Mouse (Mus musculus) forebrain, embryonic 13.5 days (tissue): ENCODE measurements around the gene Xpr1. TPM values are rescaled to one million over a fixed set of nuclear protein-coding genes. Genes with fewer than 3 reads are reported as not detected.
A peak's percentile ranks its signal among the peaks of the same experiment; 100 is the strongest.

Experiments used
- ATAC-seq: fragments of 200-750 bp; cut with Nextera tagmentation; 2 replicates; pipeline ENCODE4 v1.8.0; 2017
- H3K27ac ChIP-seq: fragments of 300-500 bp; sonication (generic); 2 replicates; pipeline ENCODE4 v1.5.1; 2015; ENCODE audit warnings: inconsistent platforms, mild to moderate bottlenecking, moderate library complexity
- H3K27me3 ChIP-seq: fragments of 300-500 bp; sonication (generic); 2 replicates; pipeline ENCODE4 v1.6.1; 2015; ENCODE audit warnings: mild to moderate bottlenecking, inconsistent platforms
- H3K36me3 ChIP-seq: fragments of 300-500 bp; sonication (generic); 2 replicates; pipeline ENCODE4 v1.6.1; 2015; ENCODE audit warnings: mild to moderate bottlenecking, inconsistent platforms; ENCODE audit not compliant: poor library complexity, severe bottlenecking
- H3K4me1 ChIP-seq: fragments of 300-500 bp; sonication (generic); 2 replicates; pipeline ENCODE4 v1.6.1; 2015; ENCODE audit warnings: inconsistent platforms
- H3K4me2 ChIP-seq: fragments of 300-500 bp; sonication (generic); 2 replicates; pipeline ENCODE4 v1.6.1; 2015; ENCODE audit warnings: inconsistent platforms, mild to moderate bottlenecking, moderate library complexity
- H3K4me3 ChIP-seq: fragments of 300-500 bp; sonication (generic); 2 replicates; pipeline ENCODE4 v1.5.1; 2015; ENCODE audit warnings: mild to moderate bottlenecking, inconsistent platforms
- H3K9ac ChIP-seq: fragments of 300-500 bp; sonication (generic); 2 replicates; pipeline ENCODE4 v1.6.1; 2015; ENCODE audit warnings: mild to moderate bottlenecking, inconsistent platforms
- H3K9me3 ChIP-seq: fragments of 300-500 bp; sonication (generic); replicated peaks from 2 replicates; pipeline ENCODE4 v1.6.1; 2016; ENCODE audit warnings: inconsistent platforms
- WGBS: fragments of 180-500 bp; shearing (Covaris S2); methylation state at CpG from one replicate; pipeline ENCODE4 v1.1.7; 2015; 5-methylcytosine and 5-hydroxymethylcytosine counted together
- polyA plus RNA-seq: library from polyadenylated mRNA; unstranded; fragments of >200 nt; fragmentation: Nextera tagmentation; extraction: Ambion mirVana; gene quantifications from 2 replicates; pipeline ENCODE4 v1.2.1, GENCODE M21; 2015

Gene Xpr1
- polyA plus RNA-seq, 1 experiment from 2014 or later, result 42.8 TPM

DNA sequence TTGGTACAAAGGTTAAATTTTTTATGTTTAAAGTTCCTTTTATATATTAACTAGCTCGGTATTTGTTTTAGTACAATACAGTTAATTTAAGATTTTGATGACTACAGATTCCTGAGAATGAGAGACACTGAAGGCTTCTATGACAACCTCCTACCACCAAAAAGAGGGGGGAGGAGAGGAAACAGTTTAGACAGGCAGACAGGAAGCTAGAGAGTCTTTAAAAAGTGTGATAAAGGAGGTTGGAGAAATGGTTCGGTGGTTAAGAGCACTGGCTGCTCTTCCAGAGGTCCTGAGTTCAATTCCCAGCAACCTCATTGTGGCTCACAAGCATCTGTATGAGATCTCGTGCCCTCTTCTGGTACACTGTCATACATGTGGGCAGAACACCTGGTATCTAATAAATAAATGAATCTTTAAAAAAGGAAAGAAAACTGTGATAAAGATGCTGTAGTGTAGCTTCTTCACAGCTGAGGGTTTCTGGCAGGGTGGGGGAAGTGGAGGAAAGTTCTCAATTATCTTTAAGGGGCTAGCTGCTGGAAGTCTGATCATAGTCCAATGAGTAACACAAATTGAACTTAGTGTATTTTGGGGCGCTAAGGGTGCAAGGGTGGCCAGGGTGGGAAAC lies 55.6 kb downstream of the Xpr1 start:
- Histone ChIP-seq H3K4me2 (no peak overlapping the region), H3K27ac (no peak overlapping the region), H3K4me1 (no peaks in the 10 kb centered on the region), H3K9me3 (no peaks in the 10 kb centered on the region), H3K27me3 (no peaks in the 10 kb centered on the region), H3K9ac (no peak overlapping the region), H3K4me3 (no peak overlapping the region), H3K36me3 (no peaks in the 10 kb centered on the region)
- 93% methylated on average over 4 of the region's 4 CpGs for WGBS
- ATAC-seq, result no peak

DNA sequence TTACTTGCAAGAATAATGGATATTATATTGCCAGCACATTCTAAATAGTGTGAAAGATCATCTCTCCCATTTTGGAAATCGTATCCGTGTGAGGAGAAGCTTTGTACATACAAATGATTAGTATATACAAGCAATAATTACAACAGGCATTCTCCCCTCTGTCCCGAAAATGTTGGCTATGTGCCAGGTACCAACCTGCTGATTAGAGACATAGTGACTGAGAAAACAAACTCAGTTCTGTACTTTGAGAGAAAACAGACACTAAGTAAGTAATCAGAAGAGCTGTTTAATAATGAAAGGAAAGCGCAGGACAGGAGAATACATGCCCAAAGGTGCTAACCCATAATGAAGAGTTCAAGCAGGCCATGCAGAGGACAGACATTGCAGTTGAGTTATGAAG lies 64.1 kb downstream of the Xpr1 start:
- no peak overlapping the region for H3K9ac ChIP-seq
- no peaks in the 10 kb centered on the region for H3K36me3 ChIP-seq
- H3K4me2 ChIP-seq, result no peak overlapping the region
- ATAC-seq, result no peak
- no peak overlapping the region for H3K27ac ChIP-seq
- no peaks in the 10 kb centered on the region for H3K27me3 ChIP-seq
- no peaks in the 10 kb centered on the region for H3K9me3 ChIP-seq
- WGBS, result 59% methylated on average over 4 of the region's 4 CpGs
- H3K4me1 ChIP-seq, result peaks cover 8% of the 10 kb centered on the region; the same call in 1 of the 2 replicates
- H3K4me3 ChIP-seq, result no peak overlapping the region

DNA sequence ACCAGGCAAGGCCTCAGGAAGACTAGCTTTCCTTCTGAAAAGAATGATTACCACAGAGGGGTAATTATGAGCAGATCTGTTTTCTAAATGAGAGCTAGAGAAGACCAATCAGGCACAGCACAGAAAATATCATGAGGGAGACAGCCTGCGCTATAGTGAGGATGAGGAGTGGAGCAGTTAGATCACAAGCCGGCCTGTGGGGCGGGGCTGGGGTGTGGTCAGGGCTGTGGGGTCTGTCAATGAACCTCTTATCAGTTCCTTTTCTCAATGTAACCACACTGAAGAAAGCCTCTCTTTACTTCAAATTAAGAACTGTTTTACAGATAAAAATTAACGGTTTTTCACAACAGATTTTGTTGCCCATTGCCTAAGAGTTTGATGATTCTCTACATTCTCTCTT lies 65.7 kb downstream of the Xpr1 start:
- 81% methylated on average over 4 of the region's 4 CpGs for WGBS
- H3K9ac ChIP-seq, result no peak overlapping the region
- H3K27ac ChIP-seq, result no peak overlapping the region; the same call in 1 of the 2 replicates
- H3K36me3 ChIP-seq, result no peaks in the 10 kb centered on the region
- no peaks in the 10 kb centered on the region for H3K9me3 ChIP-seq
- ATAC-seq, result no peak
- peaks cover 8% of the 10 kb centered on the region; the same call in 1 of the 2 replicates for H3K4me1 ChIP-seq
- H3K4me2 ChIP-seq, result no peak overlapping the region
- no peaks in the 10 kb centered on the region for H3K27me3 ChIP-seq
- H3K4me3 ChIP-seq, result no peak overlapping the region

DNA sequence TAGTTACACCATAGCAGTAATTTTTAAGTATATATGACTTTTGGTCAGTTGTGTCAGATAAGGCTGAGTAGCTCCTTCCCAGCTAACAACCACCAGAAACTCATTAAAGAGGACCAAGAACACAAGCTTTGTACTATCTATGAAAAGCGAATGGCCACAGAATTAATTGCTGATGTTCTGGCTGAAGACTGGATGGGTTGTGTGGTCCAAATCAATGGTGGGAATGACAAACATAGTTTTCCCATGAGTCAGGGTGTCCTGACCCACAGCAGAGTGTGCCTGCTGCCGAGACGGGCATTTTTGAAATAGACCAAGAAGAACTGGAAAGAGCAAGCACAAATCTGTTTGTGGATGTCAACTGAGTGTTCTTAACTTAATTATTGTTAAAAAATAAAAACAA lies 68.7 kb downstream of the Xpr1 start:
- no peak overlapping the region for H3K4me2 ChIP-seq
- no peak overlapping the region for H3K27ac ChIP-seq
- H3K4me3 ChIP-seq, result no peak overlapping the region
- ATAC-seq, result no peak
- peaks cover 4% of the 10 kb centered on the region; the same call in 1 of the 2 replicates for H3K4me1 ChIP-seq
- H3K36me3 ChIP-seq, result peaks cover 8% of the 10 kb centered on the region; the same call in 1 of the 2 replicates
- no peaks in the 10 kb centered on the region for H3K27me3 ChIP-seq
- WGBS, result 71% methylated on average over 3 of the region's 3 CpGs
- H3K9me3 ChIP-seq, result no peaks in the 10 kb centered on the region
- H3K9ac ChIP-seq, result no peak overlapping the region

DNA sequence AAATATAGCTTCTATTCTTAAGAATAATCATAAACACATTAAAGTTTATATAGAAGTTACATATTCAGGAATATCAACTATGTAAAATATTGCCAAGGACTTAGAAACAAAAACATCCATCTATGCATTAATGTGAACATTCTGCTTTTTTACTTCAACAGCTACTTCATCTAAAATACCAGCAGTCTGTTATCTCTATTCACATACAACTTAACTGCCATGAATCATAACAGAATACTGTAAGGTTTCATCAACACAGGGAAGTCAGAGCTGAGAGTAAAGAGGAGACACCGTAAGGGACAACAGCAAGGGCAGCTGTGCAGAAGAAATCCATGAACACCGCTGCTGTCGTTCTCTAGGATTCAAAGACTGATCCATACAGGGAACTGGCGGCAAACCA lies 69.9 kb downstream of the Xpr1 start:
- Histone ChIP-seq H3K27me3 (no peaks in the 10 kb centered on the region), H3K36me3 (peaks cover 8% of the 10 kb centered on the region; the same call in 1 of the 2 replicates), H3K9me3 (no peaks in the 10 kb centered on the region), H3K9ac (no peak overlapping the region), H3K27ac (no peak overlapping the region), H3K4me3 (no peak overlapping the region), H3K4me1 (no peaks in the 10 kb centered on the region), H3K4me2 (no peak overlapping the region)
- WGBS, result 63% methylated on average over 4 of the region's 4 CpGs
- ATAC-seq, result no peak

DNA sequence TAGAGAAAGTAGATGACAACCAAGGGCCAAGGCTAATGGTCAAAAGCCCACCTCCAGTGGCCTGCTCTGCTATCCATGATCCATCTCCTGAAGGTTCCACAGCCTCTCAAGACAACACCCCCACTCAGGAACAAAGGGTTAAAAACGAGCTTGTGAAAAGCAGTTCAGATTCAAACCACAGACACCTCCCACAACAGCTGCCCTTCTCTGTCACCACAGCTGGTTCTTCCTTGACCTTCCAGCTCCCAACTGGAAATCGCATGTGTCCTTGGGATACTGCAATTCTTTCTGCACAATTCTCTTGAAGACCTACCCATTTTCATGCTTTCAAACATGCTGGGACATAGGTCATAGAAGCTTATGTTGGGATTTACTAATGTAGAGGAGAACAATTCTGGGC lies 73.2 kb downstream of the Xpr1 start:
- WGBS, result 87% methylated on average over 2 of the region's 2 CpGs
- Histone ChIP-seq H3K4me2 (no peak overlapping the region), H3K9ac (no peak overlapping the region), H3K27ac (no peak overlapping the region), H3K27me3 (no peaks in the 10 kb centered on the region), H3K4me3 (no peak overlapping the region), H3K36me3 (peaks cover 8% of the 10 kb centered on the region; the same call in 1 of the 2 replicates), H3K4me1 (peaks cover 6% of the 10 kb centered on the region; the same call in 1 of the 2 replicates), H3K9me3 (no peaks in the 10 kb centered on the region)
- ATAC-seq, result no peak

DNA sequence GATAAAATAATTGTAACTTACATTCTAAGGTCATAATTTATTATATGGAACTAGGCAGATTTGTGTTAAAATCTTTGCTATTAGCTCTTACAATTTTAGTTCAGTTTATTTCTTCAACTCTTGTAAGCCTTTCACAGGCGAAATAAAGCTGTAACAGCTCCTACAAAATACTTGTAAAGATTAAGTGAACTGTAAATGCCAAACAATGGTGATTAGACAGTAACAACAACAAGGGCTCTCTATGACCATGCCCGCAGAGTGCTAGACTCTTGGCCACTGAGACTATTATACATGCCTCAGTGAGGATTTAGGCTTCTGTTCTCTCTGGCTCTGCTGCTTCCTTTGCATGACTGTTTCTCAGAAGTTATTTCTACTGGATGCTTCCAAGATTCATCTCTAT lies 77.6 kb downstream of the Xpr1 start:
- Histone ChIP-seq H3K27ac (no peak overlapping the region), H3K4me3 (no peak overlapping the region), H3K9me3 (no peaks in the 10 kb centered on the region), H3K4me1 (peaks cover 6% of the 10 kb centered on the region; the same call in 1 of the 2 replicates), H3K36me3 (peaks cover 17% of the 10 kb centered on the region; the same call in 1 of the 2 replicates), H3K27me3 (no peaks in the 10 kb centered on the region), H3K9ac (no peak overlapping the region), H3K4me2 (no peak overlapping the region)
- 20% methylated on average over 2 of the region's 2 CpGs for WGBS
- ATAC-seq, result no peak

DNA sequence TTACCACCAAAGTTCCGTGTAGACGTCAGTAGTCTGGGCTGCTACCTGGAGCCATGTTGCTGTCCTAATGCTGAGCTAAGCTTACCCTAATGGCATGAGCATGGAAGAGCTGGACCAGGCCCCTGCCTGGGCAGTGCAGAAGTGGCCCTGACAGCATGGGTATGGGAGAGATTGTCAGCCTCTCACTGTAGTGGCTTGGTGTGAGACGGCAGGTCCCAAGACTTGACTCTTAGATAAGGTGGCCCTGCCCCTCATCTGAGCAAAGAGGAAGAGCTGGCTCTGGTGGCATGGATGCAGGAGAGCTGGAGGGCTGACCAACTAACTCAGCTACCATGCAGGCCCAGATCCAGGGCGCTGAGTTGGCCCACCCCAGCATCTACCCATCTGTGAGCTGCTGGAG lies 79.9 kb downstream of the Xpr1 start:
- Histone ChIP-seq H3K36me3 (peaks cover 10% of the 10 kb centered on the region; the same call in 1 of the 2 replicates), H3K27ac (no peak overlapping the region), H3K9me3 (no peaks in the 10 kb centered on the region), H3K27me3 (no peaks in the 10 kb centered on the region), H3K4me1 (peaks cover 6% of the 10 kb centered on the region; the same call in 1 of the 2 replicates), H3K4me3 (no peak overlapping the region), H3K4me2 (no peak overlapping the region), H3K9ac (no peak overlapping the region)
- WGBS, result 92% methylated on average over 4 of the region's 4 CpGs
- no peak for ATAC-seq

DNA sequence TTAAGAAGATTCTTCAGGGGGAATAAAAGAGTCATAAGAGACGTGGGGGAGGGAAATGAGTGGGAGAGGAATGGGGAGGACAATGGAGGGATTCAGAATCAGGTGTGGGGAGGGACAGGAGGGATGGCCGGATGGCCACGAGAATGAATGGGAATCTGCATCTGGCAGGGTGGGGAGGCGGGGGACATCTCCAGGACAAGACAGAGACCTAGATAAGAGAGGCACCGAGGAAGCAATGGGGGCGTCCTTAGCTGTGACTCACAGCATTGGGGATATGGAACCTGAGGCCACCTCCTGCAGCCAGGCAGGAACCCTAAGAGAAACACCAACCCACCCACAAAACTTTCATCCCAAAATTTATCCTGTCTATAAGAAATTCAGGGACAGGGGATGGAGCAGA lies 81.3 kb downstream of the Xpr1 start:
- H3K36me3 ChIP-seq, result peaks cover 22% of the 10 kb centered on the region
- H3K9me3 ChIP-seq, result no peaks in the 10 kb centered on the region
- no peak overlapping the region for H3K27ac ChIP-seq
- no peak overlapping the region for H3K4me2 ChIP-seq
- H3K4me3 ChIP-seq, result no peak overlapping the region
- 69% methylated on average over 6 of the region's 6 CpGs for WGBS
- peaks cover 6% of the 10 kb centered on the region; the same call in 1 of the 2 replicates for H3K4me1 ChIP-seq
- ATAC-seq, result no peak
- H3K27me3 ChIP-seq, result no peaks in the 10 kb centered on the region
- no peak overlapping the region for H3K9ac ChIP-seq

DNA sequence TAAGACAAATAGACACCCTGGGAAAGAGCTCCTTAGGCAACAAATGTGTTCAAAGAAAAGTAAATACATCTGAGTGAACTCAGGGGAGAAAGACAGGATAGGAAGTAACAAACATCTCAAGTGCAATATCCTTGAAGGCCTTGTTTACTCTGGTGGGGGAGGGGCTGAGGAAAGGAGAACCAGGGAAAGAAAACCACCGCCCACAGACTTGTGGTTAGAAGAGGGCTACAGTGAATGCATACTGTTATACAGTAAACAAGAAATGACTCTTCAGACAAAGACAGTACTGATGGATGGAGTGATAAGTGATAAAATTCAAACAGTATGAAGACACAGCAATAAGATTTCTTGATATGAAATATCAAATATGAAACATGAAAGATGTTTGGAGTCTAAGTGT lies 95.0 kb downstream of the Xpr1 start:
- H3K9ac ChIP-seq, result no peak overlapping the region
- 66% methylated on average over 1 of the region's 1 CpGs for WGBS
- no peak for ATAC-seq
- H3K36me3 ChIP-seq, result peaks cover 6% of the 10 kb centered on the region
- no peak overlapping the region; the same call in 1 of the 2 replicates for H3K27ac ChIP-seq
- no peaks in the 10 kb centered on the region for H3K9me3 ChIP-seq
- H3K4me1 ChIP-seq, result peaks cover 24% of the 10 kb centered on the region; the same call in 1 of the 2 replicates
- H3K4me2 ChIP-seq, result no peak overlapping the region
- H3K4me3 ChIP-seq, result no peak overlapping the region
- H3K27me3 ChIP-seq, result no peaks in the 10 kb centered on the region

DNA sequence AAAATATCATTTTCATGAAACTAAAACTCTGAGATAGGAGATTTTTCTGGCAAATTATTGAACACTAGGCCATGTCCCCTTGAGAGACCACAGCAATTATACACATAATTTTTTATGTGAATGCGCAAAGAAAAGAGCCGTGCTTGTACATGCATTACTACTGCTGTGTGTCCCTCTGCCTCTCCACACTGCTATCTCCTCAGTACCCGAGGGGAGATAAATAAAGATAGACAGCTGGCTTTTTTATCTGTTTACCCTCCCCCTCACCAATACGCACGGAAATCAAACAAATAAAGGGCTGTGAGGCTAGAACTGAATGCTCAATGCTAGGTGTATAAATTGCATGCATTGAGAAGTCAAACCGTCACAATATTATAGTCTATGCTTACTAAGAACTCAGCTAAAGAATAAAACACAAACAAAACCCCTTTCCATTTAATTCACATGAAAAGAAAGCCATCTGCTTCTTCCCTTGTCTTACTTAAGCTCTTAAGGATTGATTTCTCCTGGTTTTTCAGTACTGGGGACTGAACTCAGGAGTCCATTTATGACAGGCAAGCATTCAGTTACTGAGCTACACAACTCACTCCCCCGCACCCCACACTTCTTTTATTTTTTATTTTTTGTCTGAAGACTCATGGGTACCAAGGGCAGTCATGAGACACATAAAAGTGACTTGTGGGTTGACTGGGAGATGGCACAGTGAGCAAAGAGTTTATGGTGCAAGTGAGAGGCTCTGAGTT lies 97.0 kb downstream of the Xpr1 start:
- H3K27ac ChIP-seq, result peak overlapping the region; percentile 65
- WGBS, result 51% methylated on average over 7 of the region's 7 CpGs
- no peaks in the 10 kb centered on the region for H3K27me3 ChIP-seq
- ATAC-seq, result no peak
- no peak overlapping the region for H3K4me3 ChIP-seq
- peaks cover 24% of the 10 kb centered on the region; the same call in 1 of the 2 replicates for H3K4me1 ChIP-seq
- no peak overlapping the region for H3K4me2 ChIP-seq
- no peak overlapping the region for H3K9ac ChIP-seq
- H3K9me3 ChIP-seq, result no peaks in the 10 kb centered on the region
- H3K36me3 ChIP-seq, result peaks cover 3% of the 10 kb centered on the region; the same call in 1 of the 2 replicates

DNA sequence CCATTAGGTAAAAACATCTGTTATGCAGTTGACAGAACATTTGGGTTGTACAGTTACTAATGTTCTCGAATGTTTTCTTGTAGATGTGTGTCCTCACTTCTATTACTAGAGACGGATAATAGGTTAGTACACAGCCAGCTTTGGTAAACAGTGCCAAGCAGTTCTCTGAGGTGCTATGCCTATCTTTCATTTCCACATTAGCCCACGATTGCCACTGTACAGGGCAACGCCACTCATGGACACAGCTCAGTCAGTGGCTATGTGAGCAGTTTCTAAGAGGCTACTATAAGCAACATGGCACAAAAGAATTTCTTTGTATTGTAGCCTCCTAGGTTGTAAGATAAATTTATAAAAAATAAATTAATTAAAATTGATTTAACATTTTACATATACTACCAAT lies 97.7 kb downstream of the Xpr1 start:
- Histone ChIP-seq H3K4me1 (peaks cover 24% of the 10 kb centered on the region; the same call in 1 of the 2 replicates), H3K27ac (0 out of 2 replicates have a peak overlapping the region, but pooled peaks have one; percentile 19), H3K4me2 (no peak overlapping the region), H3K27me3 (no peaks in the 10 kb centered on the region), H3K4me3 (no peak overlapping the region), H3K9ac (no peak overlapping the region), H3K36me3 (peaks cover 3% of the 10 kb centered on the region; the same call in 1 of the 2 replicates), H3K9me3 (no peaks in the 10 kb centered on the region)
- no peak for ATAC-seq
- WGBS, result 75% methylated on average over 4 of the region's 4 CpGs
